Mouse (Mus musculus) kidney, adult 2 months (tissue): ENCODE data around the gene Mmp20.

Experiments
- CTCF ChIP-seq: fragments of 200-500 bp; conservative IDR thresholded peaks from 2 replicates; pipeline ENCODE4 v1.5.1; 2011; ENCODE audit warnings: low read depth, mild to moderate bottlenecking, control low read depth, low read length, moderate library complexity, mixed read lengths; ENCODE audit not compliant: insufficient read depth, insufficient read length
- POLR2A ChIP-seq: fragments of 200-500 bp; IDR thresholded peaks from one replicate; pipeline ENCODE4 v1.6.1; 2011; ENCODE audit warnings: low read depth, low read length, control low read depth

DNA sequence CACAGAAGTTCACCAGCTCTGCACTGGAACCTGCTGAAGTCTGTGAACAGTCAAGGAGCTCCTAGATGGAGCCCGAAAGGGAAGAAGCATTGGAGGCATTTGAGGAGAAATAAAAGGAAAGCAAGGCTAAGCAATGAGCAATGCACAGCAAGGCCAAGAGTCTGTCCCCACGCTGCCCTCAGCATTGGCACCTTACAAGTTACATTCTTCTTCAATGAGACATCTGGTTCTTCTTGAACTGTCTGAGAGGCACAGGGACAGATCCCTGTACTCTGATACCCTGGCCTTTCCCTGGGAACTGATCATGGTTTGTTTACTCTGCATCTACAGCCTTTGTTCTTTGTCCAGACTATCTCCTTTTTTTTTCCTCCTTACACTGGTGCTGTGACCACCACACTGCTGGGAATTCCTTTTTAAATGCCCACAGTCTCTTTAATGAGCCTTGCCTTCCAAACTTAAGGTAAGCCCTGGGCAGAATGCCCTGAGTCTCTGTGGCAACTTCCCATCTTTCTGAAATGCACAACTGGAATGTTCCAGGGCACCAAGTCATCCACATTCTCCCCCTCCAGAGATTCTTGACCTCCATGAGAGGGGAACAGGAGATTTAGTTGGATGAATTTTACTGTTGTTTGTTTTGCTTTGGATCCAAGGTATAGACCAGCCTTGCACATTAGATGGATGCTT lies 50.3 kb downstream of the Mmp20 start:
- TF ChIP-seq CTCF (no peak), POLR2A (no peak)
